Mouse (Mus musculus) lung, embryonic 15.5 days (tissue): ENCODE measurements around the gene Olfr705. TPM values are rescaled to one million over a fixed set of nuclear protein-coding genes. Genes with fewer than 3 reads are reported as not detected.
"Not testable (repeated sequence)": the region's sequence is repeated elsewhere in the genome, so short reads cannot be mapped to it uniquely, and the experiment has no call there.

Experiments used
- ATAC-seq: fragments of 200-750 bp; cut with Nextera tagmentation; 2 replicates; pipeline ENCODE4 v1.8.0; 2017; ENCODE audit warnings: moderate number of reproducible peaks, borderline replicate concordance; ENCODE audit not compliant: low FRiP score, low TSS enrichment; ENCODE audit errors: extremely low read depth
- H3K27ac ChIP-seq: fragments of 300-500 bp; sonication (generic); 2 replicates; pipeline ENCODE4 v1.5.1; 2015; ENCODE audit warnings: moderate library complexity, mild to moderate bottlenecking, inconsistent platforms
- H3K27me3 ChIP-seq: fragments of 300-500 bp; sonication (generic); 2 replicates; pipeline ENCODE4 v1.6.1; 2015; ENCODE audit warnings: inconsistent platforms
- H3K36me3 ChIP-seq: fragments of 300-500 bp; sonication (generic); 2 replicates; pipeline ENCODE4 v1.6.1; 2015; ENCODE audit warnings: inconsistent platforms
- H3K4me1 ChIP-seq: fragments of 300-500 bp; sonication (generic); 2 replicates; pipeline ENCODE4 v1.6.1; 2015; ENCODE audit warnings: inconsistent platforms
- H3K4me2 ChIP-seq: fragments of 300-500 bp; sonication (generic); 2 replicates; pipeline ENCODE4 v1.6.1; 2015; ENCODE audit warnings: inconsistent platforms, mild to moderate bottlenecking, moderate library complexity
- H3K4me3 ChIP-seq: fragments of 300-500 bp; sonication (generic); 2 replicates; pipeline ENCODE4 v1.5.1; 2015; ENCODE audit warnings: mild to moderate bottlenecking, inconsistent platforms
- H3K9ac ChIP-seq: fragments of 300-500 bp; sonication (generic); 2 replicates; pipeline ENCODE4 v1.6.1; 2015; ENCODE audit warnings: inconsistent platforms
- H3K9me3 ChIP-seq: fragments of 300-500 bp; sonication (generic); 2 replicates; pipeline ENCODE4 v1.6.1; 2016; ENCODE audit warnings: inconsistent platforms
- WGBS: fragments of 180-500 bp; shearing (Covaris S2); methylation state at CpG from one replicate; pipeline ENCODE4 v1.1.7; 2015; 5-methylcytosine and 5-hydroxymethylcytosine counted together
- polyA plus RNA-seq: library from polyadenylated mRNA; unstranded; fragments of >200 nt; fragmentation: Nextera tagmentation; extraction: Ambion mirVana; gene quantifications from 2 replicates; pipeline ENCODE4 v1.2.1, GENCODE M21; 2015

Gene Olfr705
- polyA plus RNA-seq: not detected in 2 replicates

GRCm38 (mm10) chr7:106876791-106877190 lies at the start of gene Olfr705:
TSS of gene Olfr705 (minus strand) at chr7:106876891.
- H3K27me3 ChIP-seq: no peaks in the 10 kb centered on the region
- no peaks in the 10 kb centered on the region for H3K36me3 ChIP-seq
- H3K4me3 ChIP-seq: no peak within 1 kb of the TSS
- no peaks in the 10 kb centered on the region for H3K9me3 ChIP-seq
- no peak within 1 kb of the TSS for H3K4me2 ChIP-seq
- ATAC-seq: no peak
- H3K27ac ChIP-seq: no peak within 1 kb of the TSS
- 66% methylated on average over 3 of the region's 3 CpGs for WGBS
- no peaks in the 10 kb centered on the region for H3K4me1 ChIP-seq
- no peak within 1 kb of the TSS for H3K9ac ChIP-seq

DNA sequence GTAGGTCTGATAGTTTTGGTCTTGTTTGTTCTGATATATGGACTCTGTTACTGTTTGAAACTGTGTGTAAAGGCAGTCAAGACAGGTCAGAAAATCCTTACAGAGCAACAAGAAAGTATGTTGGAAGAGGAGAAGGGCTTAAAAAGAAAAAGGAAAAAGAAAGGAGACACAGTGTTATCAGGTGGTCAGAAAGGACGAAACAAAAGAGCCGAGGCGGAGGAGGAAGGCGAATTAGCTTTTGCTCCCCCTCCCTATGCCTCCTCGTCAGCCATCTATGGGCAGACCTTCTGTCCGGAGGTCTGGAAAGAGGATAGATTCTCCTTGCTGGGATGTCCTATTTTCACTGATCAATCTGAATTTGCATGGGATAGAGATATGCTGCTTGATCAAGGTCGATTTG lies 44.3 kb upstream of the Olfr705 start:
- ATAC-seq, H3K36me3 ChIP-seq, H3K27ac ChIP-seq, H3K9ac ChIP-seq, H3K9me3 ChIP-seq, H3K4me2 ChIP-seq, H3K27me3 ChIP-seq, H3K4me1 ChIP-seq, H3K4me3 ChIP-seq: not testable (repeated sequence)
- 67% methylated on average over 7 of the region's 7 CpGs for WGBS

GRCm38 (mm10) chr7:106907676-106908075 lies 31.0 kb upstream of the Olfr705 start, which contains the start of gene Olfr1532-ps1:
TSS of gene Olfr1532-ps1 (plus strand) at chr7:106908001.
- H3K9me3 ChIP-seq: no peaks in the 10 kb centered on the region
- H3K4me3 ChIP-seq: no peak within 1 kb of the TSS
- WGBS: 61% methylated on average over 2 of the region's 2 CpGs
- H3K27ac ChIP-seq: no peak within 1 kb of the TSS
- no peaks in the 10 kb centered on the region for H3K36me3 ChIP-seq
- no peaks in the 10 kb centered on the region for H3K27me3 ChIP-seq
- H3K4me1 ChIP-seq: no peaks in the 10 kb centered on the region
- H3K4me2 ChIP-seq: no peak within 1 kb of the TSS
- no peak for ATAC-seq
- H3K9ac ChIP-seq: no peak within 1 kb of the TSS

GRCm38 (mm10) chr7:106901141-106901540 lies 24.4 kb upstream of the Olfr705 start, which contains the start of gene Olfr707:
TSS of gene Olfr707 (minus strand) at chr7:106901241.
- not testable (repeated sequence) for H3K4me1 ChIP-seq, H3K4me3 ChIP-seq, H3K9me3 ChIP-seq, H3K4me2 ChIP-seq, H3K9ac ChIP-seq, H3K27ac ChIP-seq, H3K27me3 ChIP-seq, ATAC-seq, H3K36me3 ChIP-seq
- WGBS: 83% methylated on average over 3 of the region's 3 CpGs

- 76% methylated on average over 2 of the region's 2 CpGs for WGBS
- no peaks in the 10 kb centered on the region for H3K9me3 ChIP-seq
- no peak for ATAC-seq
- H3K36me3 ChIP-seq: no peaks in the 10 kb centered on the region
- H3K9ac ChIP-seq: no peak within 1 kb of the TSS
- no peaks in the 10 kb centered on the region for H3K4me1 ChIP-seq
- H3K4me3 ChIP-seq: no peak within 1 kb of the TSS
- no peaks in the 10 kb centered on the region for H3K27me3 ChIP-seq
- no peak within 1 kb of the TSS for H3K27ac ChIP-seq
- no peak within 1 kb of the TSS for H3K4me2 ChIP-seq
Observed at GRCm38 (mm10) chr7:106888062-106888461, 11.4 kb upstream of the Olfr705 start, which contains the start of gene Olfr706. TSS of gene Olfr706 (minus strand) at chr7:106888162.

DNA sequence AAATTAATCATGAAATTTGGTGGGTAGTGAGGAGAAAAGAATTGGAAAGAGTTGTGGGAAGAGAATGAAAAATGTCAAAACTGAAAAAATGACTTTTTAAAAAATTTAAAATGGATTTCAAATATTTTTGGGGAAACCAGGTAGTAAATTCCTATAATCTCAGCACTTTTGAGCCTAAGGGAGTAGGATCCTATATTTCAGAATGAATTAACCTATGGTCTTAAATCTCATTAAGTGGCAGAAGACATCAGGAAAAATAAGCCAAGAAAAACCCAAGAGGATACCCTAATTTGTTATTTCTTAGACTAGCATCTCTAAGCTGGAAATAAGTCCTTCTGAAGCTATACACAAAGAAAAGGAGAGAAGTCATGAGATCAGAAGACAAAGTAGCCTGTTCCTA lies 13.8 kb downstream of the Olfr705 start, which contains the start of gene Olfr704:
Gene Olfr704, plus strand, starts transcription at position 301 of the 400 bp plus-strand sequence.
- no peak for ATAC-seq
- Histone ChIP-seq H3K27ac (no peak within 1 kb of the TSS), H3K36me3 (no peaks in the 10 kb centered on the region), H3K4me2 (no peak within 1 kb of the TSS), H3K9me3 (no peaks in the 10 kb centered on the region), H3K9ac (no peak within 1 kb of the TSS), H3K4me1 (no peaks in the 10 kb centered on the region), H3K4me3 (no peak within 1 kb of the TSS), H3K27me3 (no peaks in the 10 kb centered on the region)

DNA sequence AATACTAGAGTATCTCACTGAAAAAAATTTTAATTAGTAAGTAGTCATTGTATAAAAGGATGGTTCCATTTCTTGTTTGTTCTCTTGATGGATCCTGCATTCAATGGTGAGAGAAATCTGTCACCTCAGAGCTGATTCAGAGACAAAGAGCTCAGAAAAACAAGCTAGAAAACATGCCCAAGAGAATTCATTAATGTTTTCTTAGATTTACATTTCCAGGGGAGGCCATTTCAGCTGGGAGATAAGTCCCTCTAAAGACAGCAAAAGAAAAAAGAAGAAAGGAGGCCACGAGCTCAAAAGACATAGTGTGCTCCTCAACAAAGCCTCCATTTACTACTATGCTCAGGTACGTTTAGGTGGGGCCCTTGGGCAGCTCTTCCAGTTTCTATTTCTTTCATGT lies 33.6 kb downstream of the Olfr705 start, which contains the start of gene Olfr703:
Gene Olfr703, plus strand, starts transcription at position 301 of the 400 bp plus-strand sequence.
- Histone ChIP-seq H3K9ac (no peak within 1 kb of the TSS), H3K9me3 (no peaks in the 10 kb centered on the region), H3K27ac (no peak within 1 kb of the TSS), H3K36me3 (no peaks in the 10 kb centered on the region), H3K4me2 (no peak within 1 kb of the TSS), H3K4me1 (no peaks in the 10 kb centered on the region), H3K27me3 (no peaks in the 10 kb centered on the region), H3K4me3 (no peak within 1 kb of the TSS)
- WGBS: 50% methylated on average over 2 of the region's 2 CpGs
- ATAC-seq: no peak

DNA sequence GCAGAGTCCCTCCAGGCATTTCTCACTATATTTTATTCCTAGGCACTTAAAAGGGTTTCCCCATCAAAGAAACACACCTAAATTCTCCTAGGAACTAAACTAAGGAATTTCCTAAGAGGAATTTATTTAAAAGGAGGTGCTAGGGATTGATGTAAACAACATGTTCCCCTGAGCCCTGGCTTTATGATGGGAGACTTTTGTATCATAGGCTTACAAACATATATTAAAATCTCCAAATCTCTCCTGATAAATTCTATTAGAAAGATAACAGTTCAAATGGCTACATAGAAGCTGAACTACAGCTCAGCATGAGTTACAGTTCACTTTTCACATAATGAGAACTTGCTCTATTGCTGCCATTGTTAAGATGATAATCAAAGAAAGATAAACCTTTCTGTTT lies 42.9 kb downstream of the Olfr705 start, which contains the start of gene Olfr702:
Gene Olfr702, minus strand, starts transcription at position 101 of the 400 bp plus-strand sequence.
- Histone ChIP-seq H3K4me1 (no peaks in the 10 kb centered on the region), H3K4me2 (no peak within 1 kb of the TSS), H3K9ac (no peak within 1 kb of the TSS), H3K9me3 (no peaks in the 10 kb centered on the region), H3K27me3 (no peaks in the 10 kb centered on the region), H3K4me3 (no peak within 1 kb of the TSS), H3K36me3 (no peaks in the 10 kb centered on the region), H3K27ac (no peak within 1 kb of the TSS)
- ATAC-seq: no peak

Other genes with a start within 250 kb of the Olfr705 start
- gene Olfr693, start 196.3 kb downstream of the Olfr705 start, polyA plus RNA-seq: not detected in 2 replicates
- not detected in 2 replicates for gene Olfr694, start 185.1 kb downstream of the Olfr705 start, polyA plus RNA-seq
- not detected in 2 replicates for gene Olfr695, start 160.5 kb downstream of the Olfr705 start, polyA plus RNA-seq
- gene Olfr697, start 134.4 kb downstream of the Olfr705 start, polyA plus RNA-seq: not detected in 2 replicates
- not detected in 2 replicates for gene Olfr698, start 121.5 kb downstream of the Olfr705 start, polyA plus RNA-seq
- gene Olfr699, start 83.7 kb downstream of the Olfr705 start, polyA plus RNA-seq: not detected in 2 replicates
- gene Olfr700, start 68.1 kb downstream of the Olfr705 start, polyA plus RNA-seq: not detected in 2 replicates
- gene Olfr701, start 62.8 kb downstream of the Olfr705 start, polyA plus RNA-seq: not detected in 2 replicates
- gene Olfr702, start 43.0 kb downstream of the Olfr705 start, polyA plus RNA-seq: not detected in 2 replicates
- not detected in 2 replicates for gene Olfr703, start 33.5 kb downstream of the Olfr705 start, polyA plus RNA-seq
- gene Olfr704, start 13.7 kb downstream of the Olfr705 start, polyA plus RNA-seq: not detected in 2 replicates
- not detected in 2 replicates for gene Olfr706, start 11.3 kb upstream of the Olfr705 start, polyA plus RNA-seq
- gene Olfr707, start 24.4 kb upstream of the Olfr705 start, polyA plus RNA-seq: not detected in 2 replicates
- not detected in 2 replicates for gene Olfr1532-ps1, start 31.1 kb upstream of the Olfr705 start, polyA plus RNA-seq
- gene Olfr709-ps1, start 55.3 kb upstream of the Olfr705 start, polyA plus RNA-seq: not detected in 2 replicates
- not detected in 2 replicates for gene Olfr710, start 71.4 kb upstream of the Olfr705 start, polyA plus RNA-seq
- gene Olfr6, start 87.0 kb upstream of the Olfr705 start, polyA plus RNA-seq: not detected in 2 replicates
- gene Olfr711, start 98.6 kb upstream of the Olfr705 start, polyA plus RNA-seq: not detected in 2 replicates
- not detected in 2 replicates for gene Olfr2, start 129.2 kb upstream of the Olfr705 start, polyA plus RNA-seq
- not detected in 2 replicates for gene Olfr713, start 154.3 kb upstream of the Olfr705 start, polyA plus RNA-seq
- not detected in 2 replicates for gene Olfr714, start 194.1 kb upstream of the Olfr705 start, polyA plus RNA-seq
- gene Olfr17, start 216.3 kb upstream of the Olfr705 start, polyA plus RNA-seq: not detected in 2 replicates
- gene Olfr715b, start 233.5 kb upstream of the Olfr705 start, polyA plus RNA-seq: not detected in 2 replicates